Mouse (Mus musculus) heart, adult 2 months (tissue): Measurements from ENCODE around the gene Pmpca. TPM values are rescaled to one million over a fixed set of nuclear protein-coding genes. Genes with fewer than 3 reads are reported as not detected.

Experiments used
- DNase-seq, 2 experiments: peaks; one replicate each; pipeline ENCODE4 v3.0.0; 2021
- H3K27ac ChIP-seq: fragments of 200-600 bp; 2 replicates; pipeline ENCODE4 v1.8.1; 2022
- H3K27me3 ChIP-seq: fragments of 200-500 bp; 2 replicates; pipeline ENCODE4 v1.6.1; 2012; ENCODE audit warnings: mild to moderate bottlenecking, low read length, inconsistent platforms, mixed read lengths; ENCODE audit not compliant: control insufficient read depth, insufficient read depth
- H3K36me3 ChIP-seq: fragments of 200-500 bp; 2 replicates; pipeline ENCODE4 v1.6.1; 2012; ENCODE audit warnings: low read length, inconsistent platforms; ENCODE audit not compliant: control insufficient read depth, insufficient read depth
- H3K4me1 ChIP-seq: fragments of 200-500 bp; 2 replicates; pipeline ENCODE4 v1.6.1; 2011; ENCODE audit warnings: low read length; ENCODE audit not compliant: control insufficient read depth, insufficient read depth
- H3K4me3 ChIP-seq: fragments of 200-600 bp; 2 replicates; pipeline ENCODE4 v1.8.1; 2022
- H3K79me2 ChIP-seq: fragments of 200-500 bp; replicated peaks from 2 replicates; pipeline ENCODE4 v1.6.1; 2012; ENCODE audit warnings: mild to moderate bottlenecking, inconsistent platforms, low read length, moderate library complexity, mixed read lengths; ENCODE audit not compliant: control insufficient read depth, insufficient read depth
- H3K9ac ChIP-seq: fragments of 200-500 bp; 2 replicates; pipeline ENCODE4 v1.6.1; 2012; ENCODE audit warnings: low read depth, mild to moderate bottlenecking, control low read depth, inconsistent platforms, low read length, mixed read lengths
- CTCF ChIP-seq: fragments of 200-600 bp; IDR thresholded peaks from 2 replicates; pipeline ENCODE4 v1.8.1; 2022; ENCODE audit warnings: antibody characterized with exemption, mild to moderate bottlenecking, moderate library complexity
- EP300 ChIP-seq: fragments of 200-500 bp; IDR thresholded peaks from 2 replicates; pipeline ENCODE4 v1.6.1; 2011; ENCODE audit warnings: low read depth, low read length, control low read depth; ENCODE audit not compliant: insufficient read depth
- POLR2A ChIP-seq: fragments of 200-500 bp; IDR thresholded peaks from 2 replicates; pipeline ENCODE4 v1.6.1; 2011; ENCODE audit warnings: mild to moderate bottlenecking, low read depth, low read length, control low read depth; ENCODE audit not compliant: insufficient read depth
- WGBS: fragments of 180-500 bp; shearing (Covaris S2); methylation state at CpG from one replicate; pipeline ENCODE4 v1.1.7; 2018; 5-methylcytosine and 5-hydroxymethylcytosine counted together
- intact Hi-C: fragments of 180-260 bp; cut with DNase I; formaldehyde crosslinking; loops from one replicate; pipeline ENCODE4 v1.15.1; 2025
- polyA plus RNA-seq: library from polyadenylated mRNA; depleted of rRNA; stranded (reverse); fragments of >200 nt; gene quantifications from 2 replicates; pipeline ENCODE4 v1.2.3, GENCODE M21; 2012
- total RNA-seq, 2 experiments: library from RNA; stranded (reverse); gene quantifications; 2 replicates each; pipeline ENCODE4 v1.2.3; 2021

Gene Pmpca
- total and polyA plus RNA-seq, 3 experiments = 69.1 to 160 (median 139) TPM

DNA sequence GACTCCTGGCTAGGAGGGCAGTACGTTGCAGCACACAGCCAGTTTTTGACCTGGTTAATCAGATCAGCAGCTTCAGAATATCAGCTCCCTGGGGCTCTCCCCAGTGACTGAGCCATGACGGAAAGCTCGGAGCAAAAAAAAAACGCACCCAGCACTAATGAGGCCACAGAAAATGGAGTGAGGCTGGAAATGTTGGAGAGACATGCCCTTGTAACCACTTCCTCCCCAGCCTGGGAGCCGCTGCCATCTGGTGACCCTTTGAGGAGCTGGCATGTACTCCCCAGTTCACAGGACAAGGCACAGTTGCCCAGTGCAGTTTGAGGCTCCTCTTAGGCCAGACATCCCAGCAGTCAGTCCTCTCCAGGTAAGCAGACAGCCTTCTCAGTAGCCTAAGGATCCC lies 21.0 kb downstream of the Pmpca start:
- intact Hi-C loops = no loop called here
- H3K27me3 ChIP-seq = no peaks in the 10 kb centered on the region
- no peak for DNase-seq
- TF ChIP-seq EP300 (no peak), CTCF (no peak), POLR2A (no peak)
- H3K79me2 ChIP-seq = peaks cover 7% of the 10 kb centered on the region
- WGBS = 75% methylated on average over 5 of the region's 5 CpGs
- H3K4me3 ChIP-seq = no peak overlapping the region
- no peaks in the 10 kb centered on the region; the same call in 1 of the 2 replicates for H3K36me3 ChIP-seq
- no peak overlapping the region for H3K27ac ChIP-seq
- no peak overlapping the region for H3K9ac ChIP-seq
- peaks cover 17% of the 10 kb centered on the region for H3K4me1 ChIP-seq

DNA sequence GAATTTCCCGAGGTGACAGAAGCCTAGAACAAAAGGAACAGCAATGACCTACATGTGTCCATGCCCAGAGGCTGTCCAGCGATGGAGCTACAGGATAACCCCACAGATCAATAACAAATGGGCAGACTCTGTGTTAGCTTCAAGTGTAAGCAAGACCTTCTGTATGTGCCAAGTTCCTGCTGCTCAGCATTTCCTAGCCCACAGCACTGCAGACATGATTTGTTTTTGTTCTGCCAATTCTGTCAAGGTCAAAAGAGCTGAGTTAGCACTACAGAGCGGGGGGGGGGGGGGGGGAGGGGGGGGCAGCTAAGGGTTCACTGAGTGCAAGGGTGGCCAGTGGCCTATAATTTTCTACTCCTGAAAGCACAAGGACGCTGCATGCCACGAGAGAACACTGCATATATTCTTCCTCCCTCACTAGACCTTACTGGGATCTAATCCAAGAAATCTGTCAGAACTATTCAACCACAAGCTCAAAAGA lies 21.8 kb downstream of the Pmpca start:
- intact Hi-C loops = no loop called here

DNA sequence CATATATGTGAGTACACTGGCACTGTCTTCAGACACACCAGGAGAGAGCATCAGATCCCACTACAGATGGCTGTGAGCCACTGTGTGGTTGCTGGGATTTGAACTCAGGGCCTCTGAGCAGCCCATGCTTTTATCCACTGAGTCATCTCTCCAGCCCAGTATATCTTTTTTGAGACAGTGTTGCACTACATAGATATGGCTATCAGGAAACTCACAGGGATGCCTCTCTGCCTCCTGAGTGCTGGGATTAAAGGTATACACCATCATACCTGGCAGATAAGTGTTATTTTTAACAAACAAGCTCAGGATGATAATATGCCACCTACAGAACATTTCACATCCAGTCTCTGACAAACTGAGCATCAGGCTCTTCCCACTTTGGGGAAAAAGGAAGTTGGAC lies 27.9 kb downstream of the Pmpca start:
- intact Hi-C loops = no loop called here
- H3K36me3 ChIP-seq = no peaks in the 10 kb centered on the region; the same call in 1 of the 2 replicates
- no peaks in the 10 kb centered on the region for H3K79me2 ChIP-seq
- no peaks in the 10 kb centered on the region for H3K27me3 ChIP-seq
- H3K27ac ChIP-seq = no peak overlapping the region
- no peak for DNase-seq
- no peaks in the 10 kb centered on the region for H3K4me1 ChIP-seq
- TF ChIP-seq EP300 (no peak), POLR2A (no peak), CTCF (no peak)
- no peak overlapping the region for H3K4me3 ChIP-seq
- no peak overlapping the region for H3K9ac ChIP-seq

More for the DNA sequence above, 21.8 kb downstream of the Pmpca start:
- DNase-seq = no peak
- Histone ChIP-seq H3K4me3 (no peak overlapping the region), H3K4me1 (peaks cover 15% of the 10 kb centered on the region), H3K9ac (no peak overlapping the region), H3K79me2 (peaks cover 7% of the 10 kb centered on the region), H3K27me3 (no peaks in the 10 kb centered on the region), H3K27ac (no peak overlapping the region; the same call in 1 of the 2 replicates), H3K36me3 (no peaks in the 10 kb centered on the region; the same call in 1 of the 2 replicates)
- 32% methylated on average over 5 of the region's 5 CpGs for WGBS
- TF ChIP-seq EP300 (no peak), CTCF (no peak), POLR2A (no peak)

DNA sequence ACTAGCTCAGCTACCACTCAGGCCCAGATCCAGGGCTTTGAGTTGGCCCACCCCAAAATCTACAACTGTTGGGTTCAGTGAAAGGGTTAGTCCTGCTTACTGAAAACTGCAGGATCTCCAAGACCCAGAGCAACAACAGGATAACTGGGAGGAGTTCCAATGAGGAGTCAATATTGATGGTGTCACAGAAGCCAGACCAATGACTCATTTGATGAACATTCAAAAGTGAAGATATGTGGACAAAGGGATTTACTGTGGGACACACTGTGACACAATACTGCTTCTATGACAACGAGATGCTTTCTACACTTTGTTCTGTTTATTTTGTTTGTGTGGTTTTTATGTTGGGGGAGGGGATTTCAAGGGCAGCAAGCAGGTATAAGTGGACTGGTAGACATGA lies 29.0 kb downstream of the Pmpca start:
- Histone ChIP-seq H3K9ac (no peak overlapping the region), H3K79me2 (no peaks in the 10 kb centered on the region), H3K4me1 (no peaks in the 10 kb centered on the region), H3K36me3 (no peaks in the 10 kb centered on the region; the same call in 1 of the 2 replicates), H3K27me3 (no peaks in the 10 kb centered on the region), H3K4me3 (no peak overlapping the region), H3K27ac (no peak overlapping the region)
- no peak for DNase-seq
- intact Hi-C loops = no loop called here
- 74% methylated on average over 1 of the region's 1 CpGs for WGBS
- TF ChIP-seq CTCF (no peak), EP300 (no peak)

DNA sequence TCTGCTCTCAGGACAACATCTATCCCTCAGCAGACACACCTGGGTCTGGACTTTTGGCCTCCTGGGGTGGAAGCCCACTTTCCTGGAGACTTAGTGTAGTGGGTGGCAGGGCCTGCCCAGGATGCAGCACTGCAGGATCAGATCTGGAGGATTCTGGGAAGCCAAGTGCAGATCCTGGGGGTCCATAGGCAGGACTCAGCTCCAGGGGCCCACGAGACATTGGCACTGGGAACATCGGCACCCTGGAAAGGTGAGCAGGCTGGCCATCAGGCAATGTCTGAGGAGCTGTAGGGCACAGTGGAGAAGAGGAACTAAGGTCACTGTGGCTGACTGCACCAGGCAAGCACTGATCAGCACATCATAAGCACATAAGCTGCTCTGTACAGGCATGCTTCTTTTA lies 32.8 kb downstream of the Pmpca start:
- no peak overlapping the region for H3K4me3 ChIP-seq
- H3K27ac ChIP-seq = no peak overlapping the region
- TF ChIP-seq EP300 (no peak), CTCF (no peak), POLR2A (no peak)
- intact Hi-C loops = no loop called here
- H3K4me1 ChIP-seq = no peaks in the 10 kb centered on the region
- 97% methylated on average over 2 of the region's 2 CpGs for WGBS
- H3K79me2 ChIP-seq = no peaks in the 10 kb centered on the region
- H3K27me3 ChIP-seq = no peaks in the 10 kb centered on the region
- DNase-seq = no peak
- no peak overlapping the region for H3K9ac ChIP-seq
- no peaks in the 10 kb centered on the region for H3K36me3 ChIP-seq

DNA sequence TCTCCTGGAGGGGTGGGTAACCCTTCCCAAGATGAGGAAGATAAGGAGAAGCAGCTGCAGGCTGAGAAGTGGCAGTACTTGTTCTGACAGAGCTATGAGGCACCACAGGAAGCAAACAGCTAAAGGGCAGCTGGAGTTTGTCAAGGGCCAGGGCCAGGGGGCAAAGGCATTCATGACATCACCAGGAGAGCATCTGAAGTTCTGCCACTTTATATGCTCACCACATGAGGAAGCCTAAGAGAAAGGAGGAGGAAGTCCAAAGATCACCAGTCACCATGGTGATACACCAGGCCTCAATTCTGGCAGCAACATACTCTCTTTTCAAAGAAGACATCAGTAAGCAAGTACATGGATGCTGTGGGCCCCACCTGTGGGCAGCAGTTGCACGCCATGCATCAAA lies 33.9 kb downstream of the Pmpca start:
- TF ChIP-seq POLR2A = no peak
- TF ChIP-seq CTCF = no peak
- no peak for TF ChIP-seq EP300
- Histone ChIP-seq H3K27me3 (no peaks in the 10 kb centered on the region), H3K36me3 (no peaks in the 10 kb centered on the region), H3K9ac (no peak overlapping the region), H3K4me3 (no peak overlapping the region), H3K27ac (no peak overlapping the region), H3K4me1 (no peaks in the 10 kb centered on the region), H3K79me2 (no peaks in the 10 kb centered on the region)
- 91% methylated on average over 1 of the region's 1 CpGs for whole genome bisulfite sequencing
- DNase-seq = no peak
- intact Hi-C loops = no loop called here
